Mouse (Mus musculus) spleen, adult 2 months (tissue): ENCODE measurements around the gene Jund.

Experiments used
- CTCF ChIP-seq: fragments of 200-500 bp; IDR thresholded peaks from 2 replicates; pipeline ENCODE4 v1.5.1; 2011; ENCODE audit warnings: mild to moderate bottlenecking, inconsistent platforms; ENCODE audit not compliant: insufficient read depth, insufficient read length, insufficient replicate concordance; ENCODE audit errors: extremely low read depth
- POLR2A ChIP-seq: fragments of 200-500 bp; IDR thresholded peaks from 2 replicates; pipeline ENCODE4 v1.6.1; 2011; ENCODE audit warnings: low read depth, low read length, inconsistent platforms

GRCm38 (mm10) chr8:70725792-70726447 lies 27.2 kb downstream of the Jund start:
- TF ChIP-seq POLR2A: no peak
- no peak for TF ChIP-seq CTCF
